Mouse (Mus musculus): ENCODE measurements around the gene Fam173a.

Fam173a gene

GRCm38 (mm10) chr17:25796951-25797369, 4.3 kb upstream of the Fam173a start, which contains the start of gene Metrn:
Gene Metrn (minus strand): TSS chr17:25797136.
- DNase-seq, result peak; percentile 74 to 89

- DNase-seq, result peak in 1 of 2 experiments; percentile 26
Observed at GRCm38 (mm10) chr17:25796211-25796771, 3.6 kb upstream of the Fam173a start.

- no peak for DNase-seq
Observed at GRCm38 (mm10) chr17:25795609-25796092, 3.0 kb upstream of the Fam173a start, which contains the start of gene AC134908.4. Gene AC134908.4 (minus strand): TSS chr17:25795659.

- no peak for DNase-seq
Observed at GRCm38 (mm10) chr17:25794998-25795397, 2.3 kb upstream of the Fam173a start.

GRCm38 (mm10) chr17:25794197-25794596, 1.5 kb upstream of the Fam173a start:
- no peak for DNase-seq

GRCm38 (mm10) chr17:25791843-25792527, 716 bp downstream of the Fam173a start:
- DNase-seq, result peak; percentile 71 to 89

GRCm38 (mm10) chr17:25791320-25791842, 1.3 kb downstream of the Fam173a start:
- DNase-seq, result no peak

- no peak for DNase-seq
Observed at GRCm38 (mm10) chr17:25786781-25787504, 5.8 kb downstream of the Fam173a start.

GRCm38 (mm10) chr17:25786280-25786679, 6.4 kb downstream of the Fam173a start, which contains the start of gene Ccdc78:
Gene Ccdc78 (plus strand): TSS chr17:25786580.
- DNase-seq, result no peak

- DNase-seq, result peak; percentile 87 to 94
Observed at GRCm38 (mm10) chr17:25785281-25785745, 7.4 kb downstream of the Fam173a start, which contains the start of gene Haghl. Gene Haghl (minus strand): TSS chr17:25785673.

GRCm38 (mm10) chr17:25783861-25784574, 8.7 kb downstream of the Fam173a start:
- no peak for DNase-seq

GRCm38 (mm10) chr17:25783086-25783485, 9.6 kb downstream of the Fam173a start:
- DNase-seq, result no peak

- DNase-seq, result no peak
Observed at GRCm38 (mm10) chr17:25781339-25781738, 11.4 kb downstream of the Fam173a start.

- no peak for DNase-seq
Observed at GRCm38 (mm10) chr17:25777948-25778347, 14.8 kb downstream of the Fam173a start.

GRCm38 (mm10) chr17:25775318-25776062, 17.2 kb downstream of the Fam173a start:
- DNase-seq, result no peak

- peak; percentile 92 to 98 for DNase-seq
Observed at GRCm38 (mm10) chr17:25773549-25774120, 19.1 kb downstream of the Fam173a start, which contains the start of gene Narfl. Gene Narfl (plus strand): TSS chr17:25773776.

GRCm38 (mm10) chr17:25769331-25769730, 23.4 kb downstream of the Fam173a start:
- no peak for DNase-seq

GRCm38 (mm10) chr17:25765886-25766285, 26.8 kb downstream of the Fam173a start:
- DNase-seq, result no peak

GRCm38 (mm10) chr17:25762591-25762990, 30.1 kb downstream of the Fam173a start:
- DNase-seq, result no peak

- DNase-seq, result no peak
Observed at GRCm38 (mm10) chr17:25761561-25761970, 31.1 kb downstream of the Fam173a start.

- DNase-seq, result no peak
Observed at GRCm38 (mm10) chr17:25760148-25760547, 32.6 kb downstream of the Fam173a start.

All from spleen, adult 18-20 months (tissue).